Mouse (Mus musculus) midbrain, embryonic 15.5 days (tissue): ENCODE data around the gene Gm8947. TPM values are rescaled to one million over a fixed set of nuclear protein-coding genes. Genes with fewer than 3 reads are reported as not detected.
"Not testable (repeated sequence)": the region's sequence is repeated elsewhere in the genome, so short reads cannot be mapped to it uniquely, and the experiment has no call there.

Experiments used
- ATAC-seq: fragments of 200-750 bp; cut with Nextera tagmentation; replicated peaks from 2 replicates; pipeline ENCODE4 v1.8.0; 2017; ENCODE audit warnings: moderate TSS enrichment
- H3K27ac ChIP-seq: fragments of 300-500 bp; sonication (generic); 2 replicates; pipeline ENCODE4 v1.5.1; 2015; ENCODE audit warnings: mild to moderate bottlenecking, inconsistent platforms
- H3K27me3 ChIP-seq: fragments of 300-500 bp; sonication (generic); replicated peaks from 2 replicates; pipeline ENCODE4 v1.6.1; 2015; ENCODE audit warnings: inconsistent platforms
- H3K36me3 ChIP-seq: fragments of 300-500 bp; sonication (generic); replicated peaks from 2 replicates; pipeline ENCODE4 v1.6.1; 2015; ENCODE audit warnings: inconsistent platforms
- H3K4me1 ChIP-seq: fragments of 300-500 bp; sonication (generic); 2 replicates; pipeline ENCODE4 v1.6.1; 2015; ENCODE audit warnings: inconsistent platforms
- H3K4me2 ChIP-seq: fragments of 300-500 bp; sonication (generic); 2 replicates; pipeline ENCODE4 v1.6.1; 2015; ENCODE audit warnings: inconsistent platforms, mild to moderate bottlenecking, moderate library complexity
- H3K4me3 ChIP-seq: fragments of 300-500 bp; sonication (generic); 2 replicates; pipeline ENCODE4 v1.5.1; 2015; ENCODE audit warnings: mild to moderate bottlenecking, inconsistent platforms
- H3K9ac ChIP-seq: fragments of 300-500 bp; sonication (generic); 2 replicates; pipeline ENCODE4 v1.6.1; 2015; ENCODE audit warnings: mild to moderate bottlenecking, inconsistent platforms
- H3K9me3 ChIP-seq: fragments of 300-500 bp; sonication (generic); 2 replicates; pipeline ENCODE4 v1.6.1; 2016; ENCODE audit warnings: inconsistent platforms
- WGBS: fragments of 180-500 bp; shearing (Covaris S2); methylation state at CpG from one replicate; pipeline ENCODE4 v1.1.7; 2015; ENCODE audit warnings: mixed read lengths; 5-methylcytosine and 5-hydroxymethylcytosine counted together
- polyA plus RNA-seq: library from polyadenylated mRNA; unstranded; fragments of >200 nt; fragmentation: Nextera tagmentation; extraction: Ambion mirVana; gene quantifications from 2 replicates; pipeline ENCODE4 v1.2.1, GENCODE M21; 2015

The Gm8947 gene
- polyA plus RNA-seq, 1 experiment from 2014 or later, result not detected

- Histone ChIP-seq H3K36me3 (no peaks in the 10 kb centered on the region), H3K4me3 (no peak overlapping the region), H3K9ac (no peak overlapping the region), H3K9me3 (no peaks in the 10 kb centered on the region), H3K27me3 (no peaks in the 10 kb centered on the region), H3K4me2 (no peak overlapping the region), H3K4me1 (no peaks in the 10 kb centered on the region), H3K27ac (no peak overlapping the region)
- no peak for ATAC-seq
- 90% methylated on average over 4 of the region's 4 CpGs for WGBS
Observed at GRCm38 (mm10) chr1:151188469-151188868, 3.7 kb upstream of the Gm8947 start.

GRCm38 (mm10) chr1:151192739-151193138 lies 563 bp downstream of the Gm8947 start:
- H3K27me3 ChIP-seq, H3K4me1 ChIP-seq, H3K9me3 ChIP-seq, ATAC-seq, H3K4me2 ChIP-seq, H3K36me3 ChIP-seq, H3K27ac ChIP-seq, H3K4me3 ChIP-seq, H3K9ac ChIP-seq: not testable (repeated sequence)
- 92% methylated on average over 15 of the region's 15 CpGs for WGBS

GRCm38 (mm10) chr1:151195986-151196385 lies 3.8 kb downstream of the Gm8947 start:
- H3K4me2 ChIP-seq, H3K9ac ChIP-seq, H3K27ac ChIP-seq, H3K4me1 ChIP-seq, H3K36me3 ChIP-seq, H3K9me3 ChIP-seq, ATAC-seq, H3K4me3 ChIP-seq, H3K27me3 ChIP-seq: not testable (repeated sequence)
- 31% methylated on average over 4 of the region's 4 CpGs for WGBS

- WGBS, result 76% methylated on average over 3 of the region's 3 CpGs
- not testable (repeated sequence) for ATAC-seq, H3K4me1 ChIP-seq, H3K27ac ChIP-seq, H3K9me3 ChIP-seq, H3K4me2 ChIP-seq, H3K9ac ChIP-seq, H3K4me3 ChIP-seq, H3K36me3 ChIP-seq, H3K27me3 ChIP-seq
Observed at GRCm38 (mm10) chr1:151196690-151197089, 4.5 kb downstream of the Gm8947 start.

GRCm38 (mm10) chr1:151198120-151198519 lies 5.9 kb downstream of the Gm8947 start, which contains the start of gene Gm47995:
TSS of gene Gm47995 (plus strand) at chr1:151198448.
- not testable (repeated sequence) for H3K4me2 ChIP-seq, H3K9ac ChIP-seq, H3K9me3 ChIP-seq, H3K27ac ChIP-seq, H3K27me3 ChIP-seq, H3K4me1 ChIP-seq, H3K4me3 ChIP-seq, ATAC-seq, H3K36me3 ChIP-seq
- 91% methylated on average over 4 of the region's 4 CpGs for WGBS

- H3K36me3 ChIP-seq, H3K9me3 ChIP-seq, H3K4me1 ChIP-seq, H3K27ac ChIP-seq, H3K9ac ChIP-seq, H3K4me2 ChIP-seq, H3K4me3 ChIP-seq, ATAC-seq, H3K27me3 ChIP-seq: not testable (repeated sequence)
Observed at GRCm38 (mm10) chr1:151200620-151201019, 8.4 kb downstream of the Gm8947 start.

GRCm38 (mm10) chr1:151202771-151203170 lies 10.6 kb downstream of the Gm8947 start:
- H3K4me3 ChIP-seq, H3K4me2 ChIP-seq, H3K27ac ChIP-seq, H3K9ac ChIP-seq, ATAC-seq, H3K27me3 ChIP-seq, H3K4me1 ChIP-seq, H3K9me3 ChIP-seq, H3K36me3 ChIP-seq: not testable (repeated sequence)
- 81% methylated on average over 4 of the region's 5 CpGs for WGBS

- H3K9me3 ChIP-seq, ATAC-seq, H3K27me3 ChIP-seq, H3K4me3 ChIP-seq, H3K27ac ChIP-seq, H3K4me1 ChIP-seq, H3K4me2 ChIP-seq, H3K36me3 ChIP-seq, H3K9ac ChIP-seq: not testable (repeated sequence)
- no CpG with 5 or more reads among the region's 6 CpGs for WGBS
Observed at GRCm38 (mm10) chr1:151203818-151204217, 11.6 kb downstream of the Gm8947 start, which contains the start of gene 3110040M04Rik. TSS of gene 3110040M04Rik (plus strand) at chr1:151204121.

GRCm38 (mm10) chr1:151208493-151208892 lies 16.3 kb downstream of the Gm8947 start:
- H3K27ac ChIP-seq, ATAC-seq, H3K4me2 ChIP-seq, H3K9ac ChIP-seq, H3K36me3 ChIP-seq, H3K27me3 ChIP-seq, H3K4me1 ChIP-seq, H3K4me3 ChIP-seq, H3K9me3 ChIP-seq: not testable (repeated sequence)
- WGBS, result 77% methylated on average over 3 of the region's 5 CpGs

GRCm38 (mm10) chr1:151208944-151209343 lies 16.8 kb downstream of the Gm8947 start:
- H3K4me3 ChIP-seq, H3K27me3 ChIP-seq, H3K9me3 ChIP-seq, ATAC-seq, H3K36me3 ChIP-seq, H3K9ac ChIP-seq, H3K27ac ChIP-seq, H3K4me2 ChIP-seq, H3K4me1 ChIP-seq: not testable (repeated sequence)

- WGBS, result 92% methylated on average over 6 of the region's 8 CpGs
Observed at GRCm38 (mm10) chr1:151209824-151210355, 17.7 kb downstream of the Gm8947 start, which contains the start of gene Gm47996. TSS of gene Gm47996 (plus strand) at chr1:151210131.

GRCm38 (mm10) chr1:151211666-151212065 lies 19.5 kb downstream of the Gm8947 start:
- ATAC-seq, H3K9me3 ChIP-seq, H3K4me1 ChIP-seq, H3K9ac ChIP-seq, H3K36me3 ChIP-seq, H3K4me2 ChIP-seq, H3K4me3 ChIP-seq, H3K27ac ChIP-seq, H3K27me3 ChIP-seq: not testable (repeated sequence)
- 89% methylated on average over 5 of the region's 5 CpGs for WGBS

More at GRCm38 (mm10) chr1:151209824-151210355, 17.7 kb downstream of the Gm8947 start, which contains the start of gene Gm47996:
- not testable (repeated sequence) for H3K4me1 ChIP-seq, H3K27me3 ChIP-seq, H3K4me2 ChIP-seq, H3K4me3 ChIP-seq, H3K27ac ChIP-seq, ATAC-seq, H3K36me3 ChIP-seq, H3K9me3 ChIP-seq, H3K9ac ChIP-seq

- Histone ChIP-seq H3K27ac (no peak overlapping the region), H3K4me3 (no peak overlapping the region), H3K27me3 (no peaks in the 10 kb centered on the region), H3K9me3 (no peaks in the 10 kb centered on the region), H3K9ac (no peak overlapping the region), H3K4me2 (no peak overlapping the region), H3K36me3 (no peaks in the 10 kb centered on the region), H3K4me1 (no peaks in the 10 kb centered on the region)
- no peak for ATAC-seq
- 79% methylated on average over 2 of the region's 2 CpGs for WGBS
Observed at GRCm38 (mm10) chr1:151214862-151215261, 22.7 kb downstream of the Gm8947 start.
